Mouse (Mus musculus) liver, postnatal 0 days (tissue): ENCODE measurements around the gene Ptprc.

Source experiments
- CTCF ChIP-seq: sonication (generic); IDR thresholded peaks from 2 replicates; pipeline ENCODE4 v1.5.1; 2016; ENCODE audit warnings: antibody characterized with exemption, low read depth
- EP300 ChIP-seq: IDR thresholded peaks from 2 replicates; pipeline ENCODE4 v1.6.1; 2016; ENCODE audit warnings: antibody characterized with exemption, low read depth, mild to moderate bottlenecking

DNA sequence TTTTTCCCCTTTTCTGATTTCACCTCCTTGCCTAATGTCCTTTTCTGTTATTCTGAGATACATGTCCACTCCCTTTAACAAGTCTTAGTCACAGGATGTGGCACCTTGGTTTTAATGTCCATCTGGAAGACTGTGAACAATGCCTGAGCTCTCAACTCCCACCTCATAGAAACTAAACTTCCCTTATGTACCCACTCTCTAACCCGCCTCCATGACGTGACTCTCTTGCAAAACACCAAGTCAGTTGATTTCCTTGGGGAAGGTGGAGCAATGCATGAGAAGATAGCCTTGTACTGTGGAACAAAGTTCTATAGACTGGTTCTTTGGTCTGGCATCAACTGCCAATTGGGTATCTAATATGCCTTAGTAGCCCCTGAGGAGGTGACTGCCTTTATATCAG lies 16.6 kb downstream of the Ptprc start:
- no peak for TF ChIP-seq EP300
- no peak for TF ChIP-seq CTCF
